Mouse (Mus musculus) neural tube, embryonic 13.5 days (tissue): Measurements from ENCODE around the gene 1810043G02Rik. TPM values are rescaled to one million over a fixed set of nuclear protein-coding genes. Genes with fewer than 3 reads are reported as not detected.
A peak's percentile ranks its signal among the peaks of the same experiment; 100 is the strongest.
"Not testable (repeated sequence)": the region's sequence is repeated elsewhere in the genome, so short reads cannot be mapped to it uniquely, and the experiment has no call there.

ENCODE experiments used
- ATAC-seq: fragments of 200-750 bp; cut with Nextera tagmentation; 2 replicates; pipeline ENCODE4 v1.8.0; 2017; ENCODE audit warnings: low read depth, mild to moderate bottlenecking, moderate TSS enrichment, moderate library complexity
- H3K27ac ChIP-seq: fragments of 300-500 bp; sonication (generic); replicated peaks from 2 replicates; pipeline ENCODE4 v1.5.1; 2015; ENCODE audit warnings: moderate library complexity, mild to moderate bottlenecking, inconsistent platforms
- H3K27me3 ChIP-seq: fragments of 300-500 bp; sonication (generic); 2 replicates; pipeline ENCODE4 v1.6.1; 2015; ENCODE audit warnings: mild to moderate bottlenecking, inconsistent platforms
- H3K36me3 ChIP-seq: fragments of 300-500 bp; sonication (generic); 2 replicates; pipeline ENCODE4 v1.6.1; 2015; ENCODE audit warnings: mild to moderate bottlenecking, inconsistent platforms
- H3K4me1 ChIP-seq: fragments of 300-500 bp; sonication (generic); replicated peaks from 2 replicates; pipeline ENCODE4 v1.6.1; 2015; ENCODE audit warnings: inconsistent platforms
- H3K4me2 ChIP-seq: fragments of 300-500 bp; sonication (generic); 2 replicates; pipeline ENCODE4 v1.6.1; 2015; ENCODE audit warnings: inconsistent platforms, mild to moderate bottlenecking, moderate library complexity
- H3K4me3 ChIP-seq: fragments of 300-500 bp; sonication (generic); 2 replicates; pipeline ENCODE4 v1.5.1; 2015; ENCODE audit warnings: mild to moderate bottlenecking, inconsistent platforms
- H3K9ac ChIP-seq: fragments of 300-500 bp; sonication (generic); 2 replicates; pipeline ENCODE4 v1.6.1; 2015; ENCODE audit warnings: moderate library complexity, mild to moderate bottlenecking, inconsistent platforms
- H3K9me3 ChIP-seq: fragments of 300-500 bp; sonication (generic); 2 replicates; pipeline ENCODE4 v1.6.1; 2016; ENCODE audit warnings: inconsistent platforms
- WGBS: fragments of 180-500 bp; shearing (Covaris S2); methylation state at CpG from one replicate; pipeline ENCODE4 v1.1.7; 2015; 5-methylcytosine and 5-hydroxymethylcytosine counted together
- polyA plus RNA-seq: library from polyadenylated mRNA; unstranded; fragments of >200 nt; fragmentation: Nextera tagmentation; extraction: Ambion mirVana; gene quantifications from 2 replicates; pipeline ENCODE4 v1.2.1, GENCODE M21; 2015

The 1810043G02Rik gene
- polyA plus RNA-seq, 1 experiment from 2014 or later, result 36.8 TPM

DNA sequence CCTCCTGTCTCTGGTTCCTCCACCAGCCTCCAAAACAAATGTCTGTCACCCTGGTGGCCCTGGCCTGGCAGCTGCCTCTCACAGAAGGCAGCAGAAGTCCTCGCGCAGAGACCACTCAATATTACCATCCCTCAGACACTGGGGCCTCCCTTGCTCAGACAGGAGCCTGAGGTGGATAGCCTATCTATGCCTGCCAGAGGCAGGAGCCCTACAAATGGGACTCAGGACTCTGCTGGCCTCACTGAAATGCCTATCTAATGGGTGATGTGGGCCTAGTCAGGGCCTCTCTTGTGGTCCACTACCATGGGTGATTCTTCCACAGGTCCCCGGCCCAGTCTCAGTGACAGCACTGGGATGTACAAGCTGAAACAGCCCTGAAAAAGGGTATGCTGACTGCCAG, 29.8 kb downstream of the 1810043G02Rik start:
- no peak for ATAC-seq
- peak overlapping the region; percentile 75 for H3K4me2 ChIP-seq
- peak overlapping the region; percentile 90 for H3K9ac ChIP-seq
- no peaks in the 10 kb centered on the region for H3K27me3 ChIP-seq
- H3K27ac ChIP-seq, result no peak overlapping the region
- no peaks in the 10 kb centered on the region for H3K9me3 ChIP-seq
- H3K4me3 ChIP-seq, result peak overlapping the region; percentile 81
- no peaks in the 10 kb centered on the region for H3K36me3 ChIP-seq
- H3K4me1 ChIP-seq, result peaks cover 33% of the 10 kb centered on the region
- WGBS, result 77% methylated on average over 3 of the region's 3 CpGs

- Histone ChIP-seq H3K9ac (peak overlapping the region; percentile 90), H3K27ac (peak overlapping the region; percentile 96), H3K9me3 (no peaks in the 10 kb centered on the region), H3K27me3 (no peaks in the 10 kb centered on the region), H3K4me3 (peak overlapping the region; percentile 81), H3K36me3 (no peaks in the 10 kb centered on the region), H3K4me1 (peaks cover 33% of the 10 kb centered on the region), H3K4me2 (peak overlapping the region; percentile 75)
- peak; percentile 97 for ATAC-seq
- WGBS, result under 1% methylated on average over 58 of the region's 59 CpGs
Observed at GRCm38 (mm10) chr10:78009184-78009944, 31.0 kb downstream of the 1810043G02Rik start.

- Histone ChIP-seq H3K9ac (peak within 1 kb of the TSS; percentile 90), H3K4me1 (peaks cover 33% of the 10 kb centered on the region), H3K4me2 (peak within 1 kb of the TSS; percentile 75), H3K4me3 (peak within 1 kb of the TSS; percentile 81), H3K27me3 (no peaks in the 10 kb centered on the region), H3K9me3 (no peaks in the 10 kb centered on the region), H3K27ac (peak within 1 kb of the TSS; percentile 96), H3K36me3 (no peaks in the 10 kb centered on the region)
- no peak for ATAC-seq
- 2% methylated on average over 9 of the region's 9 CpGs for WGBS
Observed at GRCm38 (mm10) chr10:78009945-78010293, 31.6 kb downstream of the 1810043G02Rik start, which contains the start of gene Pfkl. Pfkl (minus strand) TSS chr10:78010083.

- Histone ChIP-seq H3K4me1 (peaks cover 33% of the 10 kb centered on the region), H3K4me2 (peak overlapping the region; percentile 75), H3K27ac (no peak overlapping the region), H3K27me3 (no peaks in the 10 kb centered on the region), H3K4me3 (no peak overlapping the region; the same call in 1 of the 2 replicates), H3K9me3 (no peaks in the 10 kb centered on the region), H3K9ac (no peak overlapping the region; the same call in 1 of the 2 replicates), H3K36me3 (no peaks in the 10 kb centered on the region)
- ATAC-seq, result no peak
- 20% methylated on average over 10 of the region's 10 CpGs for WGBS
Observed at GRCm38 (mm10) chr10:78010335-78010734, 32.0 kb downstream of the 1810043G02Rik start.

DNA sequence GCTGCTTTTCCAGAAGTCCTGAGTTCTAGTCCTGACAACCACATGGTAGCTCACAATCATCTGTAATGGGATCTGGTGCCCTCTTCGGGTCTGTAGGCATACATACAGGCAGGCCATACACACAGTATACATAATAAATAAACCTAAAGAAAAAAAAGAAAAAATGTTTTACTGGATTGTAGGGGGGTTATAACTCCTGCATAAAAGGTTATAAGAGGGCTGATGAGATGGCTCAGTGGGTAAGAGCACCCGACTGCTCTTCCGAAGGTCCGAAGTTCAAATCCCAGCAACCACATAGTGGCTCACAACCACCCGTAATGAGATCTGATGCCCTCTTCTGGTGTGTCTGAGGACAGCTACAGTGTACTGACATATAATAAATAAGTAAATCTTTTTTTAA, 32.8 kb downstream of the 1810043G02Rik start:
- not testable (repeated sequence) for ATAC-seq, H3K27me3 ChIP-seq, H3K27ac ChIP-seq, H3K9me3 ChIP-seq, H3K4me2 ChIP-seq, H3K9ac ChIP-seq, H3K36me3 ChIP-seq, H3K4me3 ChIP-seq
- H3K4me1 ChIP-seq, result peaks cover 33% of the 10 kb centered on the region
- 90% methylated on average over 5 of the region's 5 CpGs for WGBS

- no peaks in the 10 kb centered on the region for H3K27me3 ChIP-seq
- H3K4me1 ChIP-seq, result peaks cover 16% of the 10 kb centered on the region
- no peaks in the 10 kb centered on the region for H3K9me3 ChIP-seq
- no peak overlapping the region for H3K9ac ChIP-seq
- no peak for ATAC-seq
- 93% methylated on average over 18 of the region's 18 CpGs for WGBS
- H3K36me3 ChIP-seq, result no peaks in the 10 kb centered on the region
- H3K4me2 ChIP-seq, result no peak overlapping the region
- H3K4me3 ChIP-seq, result no peak overlapping the region
- H3K27ac ChIP-seq, result no peak overlapping the region
Observed at GRCm38 (mm10) chr10:78012661-78013495, 34.6 kb downstream of the 1810043G02Rik start.

DNA sequence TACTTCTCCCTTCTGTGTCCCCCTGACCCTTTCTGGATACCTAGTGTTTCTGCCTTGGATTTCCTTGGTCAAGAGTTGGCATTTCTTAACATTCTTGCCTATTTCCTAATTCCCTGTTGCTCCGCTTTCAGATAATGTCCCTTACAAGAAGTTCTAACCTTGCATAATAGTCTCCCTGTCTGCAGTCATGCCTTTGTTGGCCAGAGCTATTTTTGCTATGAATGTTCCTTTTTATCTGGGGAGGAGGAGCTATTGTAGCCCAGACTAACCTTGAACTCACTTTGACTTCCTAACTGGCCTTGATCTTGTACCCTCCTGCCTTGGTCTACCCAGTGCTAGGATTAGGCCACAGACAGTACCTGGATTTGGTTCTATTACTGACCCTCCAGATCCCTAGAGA, 37.2 kb downstream of the 1810043G02Rik start:
- Histone ChIP-seq H3K9me3 (no peaks in the 10 kb centered on the region), H3K4me3 (no peak overlapping the region), H3K27ac (no peak overlapping the region), H3K36me3 (no peaks in the 10 kb centered on the region), H3K4me2 (no peak overlapping the region), H3K27me3 (no peaks in the 10 kb centered on the region), H3K4me1 (no peaks in the 10 kb centered on the region; the same call in 1 of the 2 replicates), H3K9ac (no peak overlapping the region)
- no peak for ATAC-seq
- 89% methylated on average over 1 of the region's 1 CpGs for WGBS

DNA sequence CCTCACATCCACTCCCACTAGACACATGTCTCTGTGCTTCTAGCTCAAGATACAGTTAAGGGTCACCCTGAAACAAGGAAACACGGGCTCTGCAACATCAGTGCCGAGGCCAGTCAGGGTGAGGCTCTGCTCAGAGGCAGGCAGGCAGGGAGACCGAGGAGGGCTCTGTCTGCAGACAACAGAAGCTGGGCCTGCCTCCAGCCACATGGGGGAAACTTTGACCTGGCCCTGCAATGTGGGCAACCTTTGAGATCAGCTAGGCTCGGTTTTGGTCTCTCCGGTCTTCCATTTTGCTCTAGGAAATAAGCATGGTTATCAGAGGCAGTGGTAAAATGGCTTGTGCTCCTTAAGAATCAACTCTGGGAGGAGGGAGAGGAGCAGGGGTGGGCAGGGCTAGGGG, 38.0 kb downstream of the 1810043G02Rik start:
- WGBS, result 45% methylated on average over 5 of the region's 5 CpGs
- ATAC-seq, result no peak
- Histone ChIP-seq H3K27ac (no peak overlapping the region), H3K4me1 (no peaks in the 10 kb centered on the region; the same call in 1 of the 2 replicates), H3K4me3 (no peak overlapping the region), H3K36me3 (no peaks in the 10 kb centered on the region), H3K9me3 (no peaks in the 10 kb centered on the region), H3K27me3 (no peaks in the 10 kb centered on the region), H3K4me2 (no peak overlapping the region), H3K9ac (no peak overlapping the region)

DNA sequence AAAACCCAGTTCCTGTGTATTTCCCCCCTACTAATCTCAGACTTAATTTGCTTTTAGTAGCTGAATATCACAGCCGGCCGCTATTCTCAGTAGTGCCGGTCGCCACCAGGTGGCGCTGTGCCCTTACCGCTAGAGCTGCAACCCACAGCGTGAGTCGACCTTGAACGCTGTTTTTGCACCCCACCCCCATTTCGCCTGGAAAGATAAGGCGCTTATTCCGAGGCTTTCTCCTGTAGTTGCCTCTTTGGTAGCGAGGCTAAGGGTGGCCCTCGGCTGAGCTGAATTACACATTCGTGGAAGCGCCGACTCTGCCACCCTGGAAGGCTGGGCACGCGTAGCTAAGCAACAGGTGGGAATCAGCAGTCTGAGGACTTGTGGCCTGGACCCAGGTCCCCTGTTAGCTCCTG, 40.5 kb downstream of the 1810043G02Rik start:
- Histone ChIP-seq H3K9ac (no peak overlapping the region), H3K4me1 (no peaks in the 10 kb centered on the region; the same call in 1 of the 2 replicates), H3K9me3 (no peaks in the 10 kb centered on the region), H3K27me3 (no peaks in the 10 kb centered on the region), H3K4me2 (peak overlapping the region; percentile 55), H3K4me3 (peak overlapping the region; percentile 27), H3K36me3 (no peaks in the 10 kb centered on the region), H3K27ac (no peak overlapping the region)
- peak; percentile 84 for ATAC-seq
- WGBS, result 22% methylated on average over 19 of the region's 19 CpGs

GRCm38 (mm10) chr10:78019291-78019690, 41.0 kb downstream of the 1810043G02Rik start:
- H3K36me3 ChIP-seq, result no peaks in the 10 kb centered on the region
- 82% methylated on average over 4 of the region's 4 CpGs for WGBS
- no peak overlapping the region for H3K4me3 ChIP-seq
- no peaks in the 10 kb centered on the region; the same call in 1 of the 2 replicates for H3K4me1 ChIP-seq
- ATAC-seq, result peak; percentile 59; the same call in 1 of the 2 replicates
- H3K27ac ChIP-seq, result no peak overlapping the region
- H3K27me3 ChIP-seq, result no peaks in the 10 kb centered on the region
- no peaks in the 10 kb centered on the region for H3K9me3 ChIP-seq
- no peak overlapping the region for H3K4me2 ChIP-seq
- no peak overlapping the region for H3K9ac ChIP-seq

DNA sequence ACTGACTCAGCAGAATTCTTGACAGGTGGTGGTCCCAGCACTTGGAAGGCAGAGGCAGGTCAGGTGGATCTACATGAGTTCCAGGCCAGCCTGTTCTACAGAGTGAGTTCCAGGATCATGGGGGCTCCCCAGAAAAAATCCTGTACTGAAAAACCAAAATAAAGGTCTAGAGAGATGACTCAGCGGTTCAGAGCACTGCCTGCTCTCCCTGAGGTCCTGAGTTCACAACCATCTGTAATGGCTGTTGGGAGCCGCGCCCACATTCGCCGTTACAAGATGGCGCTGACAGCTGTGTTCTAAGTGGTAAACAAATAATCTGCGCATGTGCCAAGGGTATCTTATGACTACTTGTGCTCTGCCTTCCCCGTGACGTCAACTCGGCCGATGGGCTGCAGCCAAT, 41.7 kb downstream of the 1810043G02Rik start:
- not testable (repeated sequence) for ATAC-seq, H3K4me2 ChIP-seq, H3K36me3 ChIP-seq, H3K9me3 ChIP-seq, H3K9ac ChIP-seq, H3K27ac ChIP-seq, H3K27me3 ChIP-seq, H3K4me3 ChIP-seq, H3K4me1 ChIP-seq
- 93% methylated on average over 7 of the region's 11 CpGs for WGBS

DNA sequence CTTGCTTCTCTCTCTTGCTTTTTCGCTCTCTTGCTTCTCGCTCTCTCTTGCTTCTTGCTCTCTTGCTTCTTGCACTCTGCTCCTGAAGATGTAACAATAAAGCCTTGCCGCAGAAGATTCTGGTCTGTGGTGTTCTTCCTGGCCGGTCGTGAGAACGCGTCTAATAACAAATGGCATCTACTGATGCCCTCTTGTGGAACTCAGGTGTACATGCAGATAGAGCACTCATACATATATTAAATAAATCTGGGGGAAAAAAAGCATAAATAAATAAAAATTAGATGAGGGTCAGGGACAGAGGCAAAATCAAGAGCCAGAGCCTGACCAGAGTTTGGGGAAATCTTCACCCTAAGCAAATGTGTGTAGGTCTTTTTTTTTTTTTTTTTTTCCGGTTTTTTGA, 47.1 kb downstream of the 1810043G02Rik start:
- H3K4me1 ChIP-seq, H3K36me3 ChIP-seq, H3K27me3 ChIP-seq, H3K4me3 ChIP-seq, H3K9ac ChIP-seq, H3K4me2 ChIP-seq, H3K27ac ChIP-seq, H3K9me3 ChIP-seq, ATAC-seq: not testable (repeated sequence)
- whole genome bisulfite sequencing, result 72% methylated on average over 6 of the region's 8 CpGs
